Mouse (Mus musculus): ENCODE results near the gene Rph3a.

The Rph3a gene

DNA sequence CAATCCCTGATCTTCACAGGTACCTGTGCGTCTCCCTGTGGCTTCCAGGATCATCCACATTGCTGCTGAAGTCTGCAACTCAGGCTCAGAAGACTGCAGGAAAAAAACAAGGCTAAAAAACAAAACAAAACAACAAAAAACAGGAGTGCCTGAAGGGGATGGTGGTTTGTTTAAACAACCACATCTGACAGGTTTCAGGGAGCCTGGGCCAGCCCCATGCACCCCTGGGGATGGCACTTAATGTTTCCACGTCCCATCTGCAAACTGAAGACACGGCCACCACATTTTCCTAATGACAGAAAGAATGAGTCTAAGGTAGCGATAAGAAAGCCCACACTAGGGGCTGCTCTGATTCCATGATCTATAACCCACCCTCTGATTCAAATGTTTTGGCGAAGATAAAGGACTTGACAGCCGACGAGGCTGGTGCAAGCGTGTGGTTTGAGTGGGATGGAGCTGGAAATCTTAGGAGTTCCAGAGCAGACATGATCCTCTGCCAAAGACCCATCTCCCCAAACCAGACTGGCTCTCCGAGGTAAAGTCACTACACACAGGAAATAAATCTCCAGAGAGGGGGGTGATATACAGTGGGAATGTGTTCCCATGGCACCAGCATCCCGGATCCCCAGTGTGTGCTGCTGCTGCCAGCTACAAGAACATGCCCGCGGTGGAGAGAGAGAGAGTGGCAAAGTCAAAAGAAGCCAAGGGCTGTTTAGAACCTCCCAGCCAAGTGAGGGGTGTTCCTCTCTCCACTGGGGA, at the start of gene Rph3a:
Rph3a (minus strand) TSS at position 282 of the 759 bp plus-strand sequence.
- no peak for DNase-seq (ENCODE audit: low spot score)

DNA sequence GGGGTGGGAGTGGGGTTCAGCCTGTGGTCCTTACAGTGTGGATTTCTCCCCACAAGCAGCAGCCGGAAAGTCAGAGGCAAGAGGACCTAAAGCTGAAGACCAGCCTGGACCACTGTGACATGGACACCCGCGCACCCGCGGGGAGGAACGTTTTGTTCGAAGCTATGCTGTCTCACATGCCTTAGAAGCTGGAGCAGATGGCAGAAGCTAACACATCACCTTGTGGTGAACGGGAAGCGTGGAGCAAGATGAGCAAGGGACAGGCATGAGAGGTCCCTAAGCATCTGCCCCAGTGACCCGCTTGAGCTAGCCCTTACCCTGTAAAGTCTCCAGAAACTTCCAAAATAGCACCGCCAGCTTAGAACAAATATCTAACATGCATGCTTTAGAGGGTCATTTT, 48.4 kb upstream of the Rph3a start:
- no peak for DNase-seq (ENCODE audit: low spot score)

DNA sequence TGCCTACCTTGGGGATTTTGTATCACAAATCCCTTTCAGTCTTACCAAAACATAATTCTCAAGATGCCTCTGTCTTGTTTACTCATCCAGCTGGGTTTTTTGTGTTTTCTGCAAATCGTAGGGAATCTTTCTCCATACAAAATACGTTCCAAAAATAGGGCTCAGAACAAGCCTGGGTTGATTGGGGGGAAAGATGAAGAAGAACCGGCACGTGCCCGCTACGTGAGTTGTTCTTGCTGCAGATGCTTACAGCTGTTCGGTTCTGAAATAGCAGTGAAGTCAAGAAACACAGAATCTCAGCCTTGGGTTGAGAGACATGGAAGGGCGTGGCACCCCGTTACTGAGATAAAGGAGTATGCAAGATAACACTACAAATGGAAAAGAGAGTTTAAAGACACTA, 44.0 kb upstream of the Rph3a start:
- DNase-seq (ENCODE audit: low spot score), result no peak

DNA sequence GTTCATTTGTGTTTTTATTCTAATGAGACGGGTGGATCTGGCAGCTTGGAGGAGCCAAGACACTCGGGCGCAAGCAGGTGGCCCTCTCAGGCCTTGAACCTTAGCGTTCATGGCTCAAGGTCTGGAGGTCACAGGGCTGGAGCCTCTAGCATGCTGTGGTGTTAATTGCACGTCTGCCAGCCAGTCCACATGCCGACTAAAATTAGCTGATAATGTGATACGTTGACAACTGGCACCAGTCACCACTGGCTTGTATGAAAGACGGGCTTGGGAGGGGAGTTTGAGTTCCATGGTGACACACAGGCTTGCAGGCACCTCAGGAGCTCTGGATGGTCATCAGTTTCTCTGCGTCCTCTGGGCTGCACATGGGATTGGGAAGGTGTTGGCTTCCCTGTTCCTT, 31.9 kb upstream of the Rph3a start:
- DNase-seq (ENCODE audit: low spot score), result no peak

DNA sequence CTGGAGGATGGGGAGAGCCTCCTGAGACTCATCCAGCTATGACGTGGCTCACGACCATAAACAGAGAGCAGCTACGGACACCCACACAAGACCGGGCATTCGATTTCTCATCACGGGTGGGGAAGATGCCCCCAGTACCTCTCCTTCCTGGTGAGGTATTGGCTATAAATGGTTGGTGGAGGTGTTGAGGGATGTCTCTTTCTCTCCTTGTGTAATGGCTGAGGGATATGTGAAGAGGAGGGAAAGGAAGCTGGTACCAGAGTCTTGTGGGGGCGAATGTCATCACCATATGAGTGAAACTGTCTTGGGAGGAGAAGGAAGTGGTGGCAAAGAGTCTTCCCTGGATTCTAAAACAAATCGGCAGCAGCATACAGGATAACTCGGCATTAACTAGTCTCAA, 29.6 kb upstream of the Rph3a start:
- no peak for DNase-seq (ENCODE audit: low spot score)

DNA sequence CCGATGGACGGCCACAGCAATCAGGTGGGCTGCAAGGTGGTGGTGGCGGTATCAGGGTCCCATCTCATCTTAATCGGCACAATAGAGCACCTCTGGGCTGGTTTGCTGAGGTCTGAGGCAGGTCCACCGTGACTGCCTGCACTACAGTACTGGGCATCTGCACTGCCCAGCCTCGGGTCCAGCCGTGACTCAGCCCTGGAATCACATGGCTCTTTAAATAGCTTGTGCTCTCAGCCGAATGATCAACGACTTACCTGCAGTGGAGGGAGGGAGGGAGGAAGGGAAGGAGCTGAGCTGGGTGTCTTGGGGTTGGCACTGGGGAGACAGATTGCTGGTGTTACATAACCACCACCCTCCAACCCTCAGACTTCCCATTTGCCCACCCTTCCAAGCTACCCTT, 20.3 kb upstream of the Rph3a start:
- no peak for DNase-seq (ENCODE audit: low spot score)

DNA sequence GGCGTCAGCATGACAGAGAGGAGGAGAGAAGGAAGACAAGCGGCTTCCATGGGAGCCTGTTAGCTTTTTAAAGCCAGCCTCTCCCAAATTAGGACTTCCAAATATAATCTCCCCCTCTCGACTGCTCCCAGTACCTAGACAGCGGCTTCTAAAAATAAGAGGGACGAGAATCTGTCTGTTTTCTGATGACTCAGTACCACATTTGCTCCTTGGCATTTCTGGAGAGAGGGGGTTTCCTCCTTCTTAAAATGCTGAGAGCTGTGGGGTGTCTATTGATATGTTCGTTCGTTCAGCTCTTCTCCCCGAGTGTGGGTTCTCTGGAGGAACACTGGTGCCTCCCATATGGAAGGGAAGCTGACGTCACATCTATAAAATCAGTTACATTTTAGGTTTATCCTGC, 9.6 kb upstream of the Rph3a start:
- DNase-seq (ENCODE audit: low spot score), result no peak

DNA sequence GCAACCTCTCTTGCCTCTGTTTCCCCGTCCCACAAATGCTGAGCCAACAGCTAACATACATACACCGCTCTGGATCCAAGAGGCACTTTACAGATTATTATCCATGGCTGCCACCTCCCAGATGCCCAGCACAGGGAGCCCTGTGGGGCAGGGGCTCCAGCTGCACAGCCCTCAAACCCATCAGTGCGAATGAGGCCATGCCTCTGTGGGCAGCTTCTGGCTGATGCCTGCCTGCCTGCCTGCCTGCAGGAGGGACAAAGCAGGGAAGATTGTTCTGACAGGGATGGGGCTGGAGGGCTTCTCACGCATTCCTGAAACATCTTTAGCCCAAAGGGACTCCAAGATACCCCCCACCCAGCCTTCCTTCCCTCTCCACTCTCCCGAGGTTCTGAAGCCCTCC, 7.8 kb upstream of the Rph3a start:
- no peak for DNase-seq (ENCODE audit: low spot score)

DNA sequence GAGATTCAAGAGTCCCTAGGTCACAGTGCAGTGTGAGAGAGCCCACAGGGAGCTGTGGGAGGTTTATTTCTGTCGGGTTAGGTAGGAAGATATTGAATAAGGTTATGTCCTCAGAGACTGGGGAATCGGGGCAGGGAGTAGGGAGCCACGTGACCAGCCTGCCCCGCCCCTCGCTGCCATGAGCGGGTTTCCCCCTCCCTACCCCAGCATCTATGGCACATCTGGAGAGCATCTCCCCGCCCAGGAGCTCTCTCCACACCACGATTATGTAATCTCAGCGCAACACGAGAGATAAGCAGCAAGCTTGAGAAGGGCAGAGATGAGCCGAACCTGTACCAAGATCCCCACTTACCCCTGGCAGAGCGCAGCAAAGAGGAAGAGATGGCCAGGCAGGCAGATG, 6.5 kb upstream of the Rph3a start:
- DNase-seq (ENCODE audit: low spot score), result no peak

DNA sequence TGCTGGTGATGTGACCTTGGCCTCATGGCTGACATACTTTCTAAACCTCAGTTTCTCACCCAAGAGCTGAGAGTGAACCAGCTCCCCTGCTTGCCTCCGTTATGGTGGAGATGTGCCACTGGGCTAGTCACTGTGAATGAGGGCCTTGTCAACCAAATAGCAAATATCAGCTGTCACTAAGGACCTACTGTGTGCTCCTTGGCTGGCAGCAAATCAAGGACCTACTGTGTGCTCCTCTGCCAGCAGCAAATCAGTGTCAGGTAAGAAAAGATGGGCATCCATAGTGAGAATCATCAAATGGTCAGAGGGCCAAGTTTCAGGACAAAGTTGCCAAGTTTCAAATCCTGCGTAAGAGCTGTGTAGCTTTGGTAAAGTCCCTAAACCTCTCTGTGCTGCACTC, 4.6 kb upstream of the Rph3a start:
- DNase-seq (ENCODE audit: low spot score), result no peak

DNA sequence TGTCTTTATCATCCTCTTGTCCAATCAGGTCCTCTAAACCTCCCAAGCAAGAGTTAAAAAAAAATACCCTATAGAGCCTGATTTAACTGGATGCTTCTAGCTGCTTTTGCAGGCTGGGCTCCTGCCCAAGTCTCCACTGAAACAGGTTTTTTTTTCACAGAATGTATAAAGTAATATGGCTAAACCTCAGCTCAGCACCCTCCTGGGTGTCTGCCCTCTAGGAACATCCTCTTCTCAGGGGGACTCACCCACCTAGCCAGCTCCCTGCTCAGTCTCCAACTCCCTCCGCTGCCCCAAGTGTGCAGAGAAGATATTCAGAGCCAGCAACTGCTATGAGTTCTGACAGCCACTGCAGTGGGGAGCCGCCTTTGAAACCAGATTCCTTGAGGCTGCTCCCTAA, 2.1 kb upstream of the Rph3a start:
- no peak for DNase-seq (ENCODE audit: low spot score)

DNA sequence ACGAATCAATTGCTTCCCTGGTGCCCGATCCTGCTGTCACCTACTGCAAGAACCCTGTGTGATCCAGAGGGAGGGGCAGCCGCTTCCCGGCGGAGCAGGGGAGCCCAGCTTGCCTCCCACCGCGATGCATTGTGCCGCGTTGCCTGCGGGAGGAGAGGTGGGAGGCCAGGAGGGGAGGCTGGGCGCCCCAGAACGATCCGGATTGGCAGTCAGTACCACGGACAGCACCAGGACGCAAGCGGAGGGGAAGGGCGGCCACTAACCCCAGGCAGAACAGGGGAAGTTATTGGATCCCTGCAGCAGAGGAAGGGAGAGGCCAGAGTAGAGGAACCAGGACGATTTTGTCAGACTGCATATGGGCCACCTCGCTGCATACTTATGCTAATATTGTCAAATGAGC, 486 bp downstream of the Rph3a start:
- peak; percentile 86 for DNase-seq (ENCODE audit: low spot score)

DNA sequence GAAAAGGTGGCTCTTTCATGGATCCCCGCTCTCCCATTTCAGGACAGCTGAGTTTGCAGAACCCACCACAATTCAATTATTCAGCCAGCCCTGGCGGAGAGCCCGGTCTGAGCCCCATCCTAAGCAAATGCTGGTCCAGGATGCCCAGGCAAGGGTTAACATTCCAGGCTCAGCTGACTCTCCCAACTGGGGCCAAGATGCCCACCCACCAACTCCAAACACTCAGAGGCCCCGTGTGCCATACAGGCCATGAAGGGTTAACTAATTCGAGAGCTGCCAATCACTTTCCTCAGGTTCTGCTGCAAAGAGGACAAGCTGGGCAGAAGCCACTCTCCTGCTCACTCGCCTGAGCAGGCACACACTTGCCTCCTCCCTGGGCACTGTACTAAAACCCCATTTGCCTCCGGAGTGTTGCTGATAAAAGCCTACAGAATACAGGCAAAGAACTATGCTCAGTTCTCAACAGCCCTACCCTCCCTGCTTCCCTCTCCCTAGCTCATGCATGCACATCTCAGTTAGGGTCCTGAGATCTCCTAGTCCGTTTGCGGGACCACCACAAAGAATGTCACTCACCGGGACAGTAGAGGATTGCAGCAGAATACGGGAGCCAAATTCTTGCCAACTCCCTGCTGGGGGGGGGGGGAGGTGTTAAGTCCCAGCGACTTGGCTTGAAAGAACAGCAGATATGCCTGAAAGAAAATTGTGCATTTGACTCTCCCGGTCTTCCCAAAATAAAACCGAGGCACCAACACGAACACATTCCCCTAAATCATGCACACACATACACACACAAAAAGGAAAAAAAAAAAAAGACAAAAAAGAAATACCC, 1.3 kb downstream of the Rph3a start:
- no peak for DNase-seq (ENCODE audit: low spot score)

DNA sequence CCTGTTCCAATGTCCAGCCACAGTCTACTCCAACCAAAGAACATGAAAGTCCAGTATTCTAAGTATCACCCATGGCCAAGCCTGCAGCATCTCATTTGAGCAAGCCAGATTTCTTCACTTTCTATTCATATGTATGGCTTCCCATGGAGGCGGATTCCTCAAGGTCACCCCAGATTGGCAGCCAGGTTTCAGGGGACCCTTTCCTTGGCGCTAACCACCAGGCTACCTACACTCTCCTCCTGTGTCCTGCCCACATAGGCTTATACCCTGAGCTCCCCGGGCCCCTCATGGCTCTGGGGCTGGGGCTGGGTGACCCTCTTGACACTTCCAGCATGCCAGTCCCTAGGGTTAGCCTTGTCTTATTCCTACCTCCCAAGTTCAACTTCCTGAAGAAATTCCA, 2.3 kb downstream of the Rph3a start:
- no peak for DNase-seq (ENCODE audit: low spot score)

DNA sequence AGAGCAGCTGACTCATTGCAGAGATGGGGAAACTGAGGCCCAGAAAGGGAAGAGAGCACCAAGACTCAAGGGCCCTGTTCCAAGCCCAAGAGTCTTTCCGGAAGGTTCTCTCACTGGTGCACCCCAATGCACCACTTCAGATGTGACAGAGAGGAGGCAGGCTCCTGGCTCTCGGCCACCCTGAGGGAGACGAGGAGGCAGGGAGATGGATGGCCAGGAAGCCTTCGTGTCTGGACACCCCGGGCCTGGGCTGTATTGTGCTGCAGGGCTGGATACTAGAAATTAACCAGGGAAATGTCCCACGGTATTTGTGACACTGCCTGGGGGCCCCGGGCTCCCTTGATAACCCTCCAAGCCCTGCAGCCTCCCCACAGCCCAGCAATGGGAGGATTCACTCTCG, 2.8 kb downstream of the Rph3a start:
- DNase-seq (ENCODE audit: low spot score), result no peak

DNA sequence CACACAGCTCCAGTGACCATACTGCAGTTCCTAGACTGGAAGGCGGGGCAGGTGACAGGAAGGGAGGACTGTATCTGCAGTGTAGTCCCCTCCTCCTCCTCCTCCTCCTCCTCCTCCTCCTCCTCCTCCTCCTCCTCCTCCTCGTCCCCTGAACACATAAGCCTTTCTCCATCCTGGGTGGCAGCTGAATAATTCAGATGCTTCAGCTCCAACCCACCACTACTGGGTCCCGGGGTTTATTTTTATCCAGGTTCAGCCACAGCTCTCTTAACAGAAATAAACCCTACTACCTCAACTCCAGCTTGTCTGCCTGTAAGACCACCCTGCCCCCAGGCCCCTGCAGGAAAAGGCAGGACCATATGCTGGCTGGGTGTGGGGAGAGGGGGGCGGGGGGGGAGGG, 3.7 kb downstream of the Rph3a start:
- DNase-seq (ENCODE audit: low spot score), result no peak

DNA sequence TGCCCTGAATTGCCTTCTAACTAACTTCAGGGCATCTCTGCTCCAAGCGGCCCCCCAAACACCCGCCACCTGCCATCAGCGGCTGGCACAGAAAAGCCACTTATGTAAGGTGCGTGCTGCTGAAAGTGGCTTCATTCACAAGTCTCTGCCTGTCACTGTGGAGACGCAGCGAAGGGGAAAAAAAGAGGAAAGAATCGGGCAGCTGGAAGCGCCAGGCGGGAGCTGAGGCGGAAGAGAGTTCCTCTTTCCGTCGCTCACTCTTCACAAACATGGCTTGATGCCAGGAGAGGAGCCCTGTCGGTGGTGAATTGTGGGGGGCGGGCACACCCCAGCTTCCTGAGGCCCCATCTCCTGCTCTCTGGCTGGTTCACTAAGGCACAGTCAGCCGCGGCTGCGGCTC, 6.1 kb downstream of the Rph3a start:
- DNase-seq (ENCODE audit: low spot score), result no peak

DNA sequence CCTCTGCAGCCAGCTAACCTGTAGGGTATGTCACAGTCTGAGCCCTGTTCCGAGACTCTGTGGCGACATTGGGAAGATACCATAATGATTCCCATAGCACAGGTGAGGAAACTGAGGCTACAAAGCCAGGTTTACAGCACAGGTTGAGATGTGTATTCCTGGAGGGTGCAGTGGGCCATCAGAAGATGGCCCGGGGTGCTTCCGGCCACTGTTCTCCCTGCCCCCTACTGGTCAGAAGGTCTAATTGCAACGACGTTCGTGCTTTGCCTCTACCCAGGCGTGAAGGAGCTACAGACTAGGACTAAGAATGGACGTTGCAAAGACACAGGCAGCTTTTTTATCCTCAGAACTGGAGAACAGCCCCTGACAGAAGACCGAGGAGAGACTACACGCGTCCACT, 10.3 kb downstream of the Rph3a start:
- no peak for DNase-seq (ENCODE audit: low spot score)

DNA sequence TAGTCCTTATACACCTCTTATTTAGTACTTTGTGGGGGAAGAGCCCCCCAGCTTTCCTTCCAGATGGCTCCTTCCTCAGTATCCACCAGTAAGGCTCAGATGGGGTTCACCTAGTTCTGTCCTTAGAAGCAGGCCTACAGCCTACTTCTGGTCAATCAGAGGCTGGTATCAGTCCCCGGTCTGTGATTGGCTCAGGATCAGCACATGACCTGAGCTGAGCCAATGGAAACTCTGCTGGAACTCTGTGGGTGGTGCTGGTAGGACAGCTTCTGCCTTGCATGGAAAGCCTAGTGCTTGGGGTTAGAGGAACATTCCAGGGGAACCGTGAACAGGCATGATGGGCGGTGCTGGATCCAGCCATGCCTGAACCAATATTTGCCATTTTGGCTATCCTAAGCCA, 21.5 kb downstream of the Rph3a start:
- no peak for DNase-seq (ENCODE audit: low spot score)

DNA sequence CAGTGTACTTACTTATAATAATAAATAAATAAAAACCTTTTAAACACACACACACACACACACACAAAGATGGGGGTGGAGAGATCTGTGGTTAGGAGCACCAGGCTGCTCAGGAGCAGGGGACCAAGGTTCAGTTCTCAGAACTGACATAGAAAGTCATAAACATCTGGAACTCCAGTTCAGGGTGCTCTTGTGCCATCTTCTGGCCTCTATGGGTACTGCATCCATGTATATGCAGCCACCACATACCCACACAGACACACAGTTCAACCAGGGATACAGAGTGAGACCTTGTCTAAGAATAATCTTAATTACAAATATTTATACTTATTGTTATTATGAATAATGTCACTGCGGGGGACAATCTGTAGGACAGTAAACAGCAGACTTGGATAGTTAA, 26.9 kb downstream of the Rph3a start:
- no peak for DNase-seq (ENCODE audit: low spot score)

DNA sequence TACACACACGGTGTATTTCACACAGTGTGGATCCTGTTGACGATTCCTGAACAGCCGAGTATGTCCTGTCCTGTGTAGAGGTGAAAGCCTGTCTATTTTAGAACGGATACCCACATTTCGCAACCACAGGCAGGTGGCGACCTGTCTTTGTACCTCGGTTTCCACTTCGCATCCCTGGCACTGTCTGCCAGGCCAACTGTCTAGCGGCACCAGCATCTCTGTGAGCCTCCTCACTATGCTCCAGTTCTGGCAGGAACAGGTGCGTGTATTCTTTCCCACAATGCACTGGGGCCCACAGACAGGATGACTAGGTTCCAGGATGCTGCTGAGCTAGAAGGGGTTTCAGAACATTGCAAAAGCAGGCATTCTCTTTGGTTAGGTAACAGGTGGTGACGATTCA, 28.7 kb downstream of the Rph3a start:
- no peak for DNase-seq (ENCODE audit: low spot score)

DNA sequence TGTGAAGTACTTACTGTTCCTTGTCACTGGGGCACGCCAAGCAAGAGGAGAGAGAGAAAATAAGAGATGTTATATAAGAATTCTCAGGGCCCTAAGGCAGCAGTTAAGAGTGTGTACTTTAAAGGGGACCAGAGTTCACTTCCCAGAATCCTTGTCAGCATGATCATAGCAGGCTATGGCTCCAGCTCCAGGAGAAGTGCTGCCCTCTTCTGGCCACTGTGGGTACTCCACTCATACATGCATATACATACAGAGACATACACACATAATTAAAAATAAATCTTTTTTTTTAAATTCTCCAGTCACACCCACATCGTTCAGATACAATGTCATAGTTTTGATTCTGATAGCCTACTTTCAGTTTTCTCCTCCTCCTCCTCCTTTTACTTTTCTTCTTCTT, 29.8 kb downstream of the Rph3a start:
- no peak for DNase-seq (ENCODE audit: low spot score)

DNA sequence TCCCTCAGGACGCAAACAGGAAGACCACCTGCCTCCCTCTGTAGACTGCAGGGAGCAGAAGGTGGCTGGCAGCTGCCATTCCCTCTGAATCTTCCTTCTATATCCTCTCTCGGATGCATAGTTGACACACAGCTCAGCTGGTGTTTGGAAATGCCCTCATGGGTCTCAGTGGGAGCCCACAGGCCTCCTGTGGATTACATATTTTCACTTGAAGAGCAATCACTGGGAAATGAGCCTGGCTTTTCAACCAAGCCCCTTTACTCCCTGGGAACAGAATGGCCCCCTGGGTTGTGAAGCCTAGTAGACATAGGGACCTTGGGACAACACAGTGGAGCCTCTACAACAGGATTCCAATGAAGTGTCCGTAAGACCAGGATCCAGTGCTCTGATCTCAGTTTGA, 33.8 kb downstream of the Rph3a start:
- no peak for DNase-seq (ENCODE audit: low spot score)

DNA sequence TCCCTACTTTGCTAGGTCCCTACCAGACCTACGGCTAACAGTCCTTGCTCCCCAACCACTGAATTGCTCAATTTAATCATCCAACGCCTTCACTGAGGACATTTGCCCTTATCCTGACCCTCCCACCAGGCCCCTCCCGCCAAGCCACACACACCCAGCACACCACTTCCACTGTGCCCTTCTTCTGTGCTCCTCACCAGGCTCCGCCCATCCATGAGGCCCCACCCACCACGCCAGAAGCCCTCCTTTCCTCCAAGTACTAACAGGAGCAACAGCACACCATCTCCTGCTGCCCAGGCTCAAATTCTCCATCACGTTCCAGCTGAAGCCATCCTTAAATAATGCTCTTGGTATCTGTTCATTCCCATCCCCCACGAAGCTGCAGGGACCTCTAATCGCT, 35.4 kb downstream of the Rph3a start:
- peak; percentile 58 for DNase-seq (ENCODE audit: low spot score)
